7 mouse cellular contexts compared by ENCODE assay signal in the genomic region with DNA sequence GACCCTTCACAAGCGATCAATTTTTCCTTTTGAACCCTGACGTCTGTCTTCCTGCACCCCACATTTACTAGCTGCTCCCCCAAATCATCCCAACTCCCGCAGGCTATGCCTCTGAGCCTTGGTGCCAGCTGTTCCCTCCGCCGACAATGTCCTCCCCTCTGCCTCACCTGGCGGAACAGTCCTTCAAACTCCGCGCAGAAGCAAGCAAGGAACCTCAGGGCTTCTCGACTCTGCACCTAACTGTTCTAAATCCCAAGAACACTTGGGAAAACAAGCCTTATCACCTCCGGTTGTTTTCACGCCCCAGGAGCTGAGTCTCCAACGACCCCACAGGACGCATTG. TPM values are rescaled to one million over a fixed set of nuclear protein-coding genes. Genes with fewer than 3 reads are reported as not detected.
DNase-seq lines count a peak whose midpoint lies in the region; ATAC-seq lines count a peak whose summit lies in the region.

No protein-coding gene starts in this region.

- H3K27me3 ChIP-seq in megakaryocyte, embryonic 14.5 days (replicated peaks), result no peaks in the 10 kb centered on the region
- H3K27me3 ChIP-seq in embryonic facial prominence, embryonic 13.5 days, result no peaks in the 10 kb centered on the region
- H3K27me3 ChIP-seq in hindbrain, embryonic 12.5 days, result no peaks in the 10 kb centered on the region
- no peaks in the 10 kb centered on the region for H3K27me3 ChIP-seq in liver, embryonic 11.5 days (replicated peaks; ENCODE audit: control insufficient read depth, insufficient read depth, low read length)
- H3K27me3 ChIP-seq in stomach, embryonic 16.5 days (ENCODE audit: control insufficient read depth, insufficient read depth, low read length), result no peaks in the 10 kb centered on the region

- no peak for DNase-seq in liver, embryonic 11.5 days (ENCODE audit: low spot score)
- no peak for DNase-seq in ovary, postnatal 36 days (ENCODE audit: low spot score)

- H3K4me1 ChIP-seq in megakaryocyte, embryonic 14.5 days, result peaks cover 58% of the 10 kb centered on the region
- H3K4me1 ChIP-seq in embryonic facial prominence, embryonic 13.5 days, result peaks cover 9% of the 10 kb centered on the region
- H3K4me1 ChIP-seq in hindbrain, embryonic 12.5 days, result peaks cover 20% of the 10 kb centered on the region
- peaks cover 24% of the 10 kb centered on the region for H3K4me1 ChIP-seq in liver, embryonic 11.5 days (replicated peaks; ENCODE audit: control insufficient read depth, insufficient read depth, low read length)
- peaks cover 17% of the 10 kb centered on the region for H3K4me1 ChIP-seq in stomach, embryonic 16.5 days (ENCODE audit: control insufficient read depth, insufficient read depth, low read length)

- under 1% methylated on average over 13 of the region's 13 CpGs for WGBS in embryonic facial prominence, embryonic 13.5 days
- under 1% methylated on average over 13 of the region's 13 CpGs for WGBS in hindbrain, embryonic 12.5 days
- WGBS in liver, embryonic 11.5 days, result 3% methylated on average over 13 of the region's 13 CpGs
- WGBS in stomach, embryonic 16.5 days, result 2% methylated on average over 13 of the region's 13 CpGs

- peaks cover 5% of the 10 kb centered on the region for H3K36me3 ChIP-seq in megakaryocyte, embryonic 14.5 days (replicated peaks; ENCODE audit: low read length)
- H3K36me3 ChIP-seq in embryonic facial prominence, embryonic 13.5 days, result no peaks in the 10 kb centered on the region
- no peaks in the 10 kb centered on the region for H3K36me3 ChIP-seq in hindbrain, embryonic 12.5 days
- H3K36me3 ChIP-seq in liver, embryonic 11.5 days (ENCODE audit: control insufficient read depth, insufficient read depth, low read length), result no peaks in the 10 kb centered on the region
- no peaks in the 10 kb centered on the region for H3K36me3 ChIP-seq in stomach, embryonic 16.5 days (ENCODE audit: control insufficient read depth, insufficient read depth, low read length)

- peak overlapping the region; percentile 99 for H3K4me3 ChIP-seq in megakaryocyte, embryonic 14.5 days (replicated peaks)
- peak overlapping the region; percentile 94 for H3K4me3 ChIP-seq in embryonic facial prominence, embryonic 13.5 days
- H3K4me3 ChIP-seq in hindbrain, embryonic 12.5 days, result peak overlapping the region; percentile 83
- H3K4me3 ChIP-seq in liver, embryonic 11.5 days (ENCODE audit: low read depth, low read length), result peak overlapping the region; percentile 75
- H3K4me3 ChIP-seq in stomach, embryonic 16.5 days (replicated peaks; ENCODE audit: low read length), result peak overlapping the region; percentile 96

- H3K4me2 ChIP-seq in embryonic facial prominence, embryonic 13.5 days, result peak overlapping the region; percentile 78
- peak overlapping the region; percentile 71 for H3K4me2 ChIP-seq in hindbrain, embryonic 12.5 days (replicated peaks)
- H3K4me2 ChIP-seq in liver, embryonic 11.5 days, result peak overlapping the region; percentile 90
- H3K4me2 ChIP-seq in stomach, embryonic 16.5 days (ENCODE audit: low read depth, low read length), result peak overlapping the region; percentile 72

- no peak for ATAC-seq in megakaryocyte, adult 5-6 weeks (ENCODE audit: poor library complexity, severe bottlenecking)
- ATAC-seq in embryonic facial prominence, embryonic 13.5 days (ENCODE audit: insufficient number of reproducible peaks, insufficient read depth, low FRiP score, low TSS enrichment, low read depth), result no peak
- ATAC-seq in hindbrain, embryonic 12.5 days (ENCODE audit: low FRiP score), result no peak
- ATAC-seq in liver, embryonic 11.5 days (replicated peaks; ENCODE audit: low FRiP score), result no peak
- no peak for ATAC-seq in stomach, embryonic 16.5 days (ENCODE audit: insufficient read depth, low FRiP score)

- H3K9me3 ChIP-seq in megakaryocyte, embryonic 14.5 days, result no peaks in the 10 kb centered on the region
- H3K9me3 ChIP-seq in embryonic facial prominence, embryonic 13.5 days, result no peaks in the 10 kb centered on the region
- no peaks in the 10 kb centered on the region for H3K9me3 ChIP-seq in hindbrain, embryonic 12.5 days (replicated peaks)
- H3K9me3 ChIP-seq in liver, embryonic 11.5 days (ENCODE audit: control insufficient read depth, low read length), result no peaks in the 10 kb centered on the region
- no peaks in the 10 kb centered on the region for H3K9me3 ChIP-seq in stomach, embryonic 16.5 days (replicated peaks; ENCODE audit: control insufficient read depth, low read length)

- peak overlapping the region; percentile 99 for H3K9ac ChIP-seq in embryonic facial prominence, embryonic 13.5 days
- H3K9ac ChIP-seq in hindbrain, embryonic 12.5 days, result peak overlapping the region; percentile 99
- H3K9ac ChIP-seq in liver, embryonic 11.5 days (ENCODE audit: low read depth, low read length), result peak overlapping the region; percentile 94
- peak overlapping the region; percentile 100 for H3K9ac ChIP-seq in stomach, embryonic 16.5 days (ENCODE audit: low read length)

- H3K27ac ChIP-seq in embryonic facial prominence, embryonic 13.5 days, result peak overlapping the region; percentile 99
- peak overlapping the region; percentile 99 for H3K27ac ChIP-seq in hindbrain, embryonic 12.5 days
- H3K27ac ChIP-seq in liver, embryonic 11.5 days (ENCODE audit: low read depth, low read length), result peak overlapping the region; percentile 97; the same call in 1 of the 2 replicates
- peak overlapping the region; percentile 99 for H3K27ac ChIP-seq in stomach, embryonic 16.5 days (ENCODE audit: low read length)

RNA-seq across cellular contexts. Expression of a gene that starts 1.3 kb away (rescaled TPM):
- 4.2 and 27.8 TPM in 2 replicates for polyA plus RNA-seq in megakaryocyte, embryonic 14.5 days (2012; ENCODE audit: insufficient read depth, low replicate concordance)
- total RNA-seq in megakaryocyte, adult 5-6 weeks (2015), result 140 and 149 TPM in 2 replicates
- total RNA-seq in megakaryocyte, adult 5-6 weeks (2017), result 84.8 and 108 TPM in 2 replicates
- polyA plus RNA-seq in embryonic facial prominence, embryonic 13.5 days (2015; fragmentation: Nextera tagmentation; extraction: Ambion mirVana), result 111 TPM in 2 replicates
- 159 TPM in 2 replicates for polyA plus RNA-seq in hindbrain, embryonic 12.5 days (2016; fragmentation: Nextera tagmentation; extraction: Ambion mirVana)
- 70.1 and 70.7 TPM in 2 replicates for polyA plus RNA-seq in liver, embryonic 11.5 days (2014; fragmentation: Nextera tagmentation; extraction: Ambion mirVana)
- polyA plus RNA-seq in stomach, embryonic 16.5 days (2015; fragmentation: Nextera tagmentation; extraction: Ambion mirVana), result 76.9 and 79.1 TPM in 2 replicates
